Mouse (Mus musculus): ENCODE data around the gene Adgra3.

DNA sequence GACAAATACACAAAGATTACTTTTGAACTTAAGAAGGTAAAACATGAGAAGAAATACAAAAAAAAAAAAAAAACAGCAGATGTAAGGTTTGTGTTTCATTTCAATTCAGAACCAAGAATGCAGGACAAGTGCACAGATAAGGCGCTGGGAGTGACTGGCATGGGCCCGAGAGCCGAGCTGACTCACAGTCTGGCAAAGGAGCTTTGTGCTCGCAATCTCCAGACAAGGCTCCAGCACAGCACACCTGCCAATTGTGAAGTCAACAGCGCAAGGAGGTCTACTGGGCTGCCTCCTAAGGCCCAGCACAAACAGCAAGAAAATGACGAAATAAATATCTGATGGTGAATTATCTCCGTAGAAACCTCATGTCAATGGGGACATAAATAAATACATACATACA lies 9.8 kb downstream of the Adgra3 start:
- TF ChIP-seq HCFC1 (IDR thresholded peaks at IDR 0.05; ENCODE audit: borderline replicate concordance, insufficient read depth, low read length) (no peak), MAFK (IDR thresholded peaks at IDR 0.05; ENCODE audit: insufficient read depth, low read depth, low read length) (no peak), ZC3H11A (IDR thresholded peaks at IDR 0.05; ENCODE audit: borderline replicate concordance, low read depth, low read length) (no peak)
